Mouse (Mus musculus) ovary, postnatal 14 days (tissue): ENCODE measurements around the gene Ssu2.

Source experiments
- DNase-seq: peaks from one replicate; pipeline ENCODE4 v3.0.0; 2022; ENCODE audit warnings: low spot score

Gene Ssu2

DNA sequence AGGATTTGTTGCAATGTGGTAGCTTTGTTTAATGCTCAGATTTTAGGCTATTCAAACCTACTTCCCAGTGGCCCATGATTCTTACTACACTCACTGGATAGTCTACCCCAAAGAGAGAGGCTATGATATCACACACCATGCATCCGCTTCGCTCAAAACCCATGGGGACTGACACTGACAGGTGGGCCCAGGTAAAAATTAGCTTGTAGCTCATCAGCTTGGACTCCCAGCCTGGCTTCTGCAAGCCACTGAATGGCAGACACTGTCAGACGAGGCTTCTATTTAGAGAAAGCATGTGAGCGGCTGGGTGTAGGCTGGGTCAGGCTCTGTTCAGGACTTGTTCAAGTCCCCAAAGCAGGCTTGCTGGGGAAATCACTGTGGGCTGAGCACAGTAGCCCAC is 37.4 kb downstream of the Ssu2 start:
- DNase-seq, result no peak

DNA sequence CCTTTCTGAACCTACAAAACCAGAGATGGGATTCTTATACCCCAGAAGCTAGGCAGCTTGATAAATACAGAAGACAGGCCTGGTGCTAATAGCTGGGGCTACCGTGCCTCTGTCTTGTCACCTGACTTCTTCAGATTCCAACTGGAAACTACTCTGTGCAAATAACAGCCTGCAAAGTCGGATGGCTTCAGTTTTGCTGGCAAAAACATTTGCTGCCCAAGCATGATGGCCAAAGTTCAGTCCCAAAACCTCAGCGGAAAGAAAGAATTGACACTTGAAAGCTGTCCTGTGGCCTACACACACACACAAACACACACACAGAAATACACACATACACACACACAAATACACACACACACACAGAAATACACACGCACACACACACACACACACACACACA is 48.8 kb downstream of the Ssu2 start:
- DNase-seq, result no peak

DNA sequence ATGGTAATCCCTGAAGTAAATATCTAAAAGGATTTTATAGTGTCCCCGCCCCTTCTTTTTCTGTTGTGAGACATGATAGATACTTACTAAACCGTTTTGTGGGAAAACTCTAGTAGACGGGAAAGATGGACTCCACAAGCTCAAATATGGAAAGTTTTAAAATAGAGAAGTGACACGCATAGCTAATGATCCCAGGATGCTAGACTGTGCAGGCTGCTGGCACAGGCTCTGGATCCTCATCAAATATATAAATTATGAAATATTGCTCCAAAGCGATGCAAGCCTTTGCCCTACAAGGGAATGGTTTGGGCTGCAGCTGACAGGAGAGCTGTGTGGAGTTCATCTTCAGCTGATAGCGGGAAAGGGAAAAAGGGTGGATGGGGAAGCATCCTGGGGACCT is 50.2 kb downstream of the Ssu2 start:
- no peak for DNase-seq

DNA sequence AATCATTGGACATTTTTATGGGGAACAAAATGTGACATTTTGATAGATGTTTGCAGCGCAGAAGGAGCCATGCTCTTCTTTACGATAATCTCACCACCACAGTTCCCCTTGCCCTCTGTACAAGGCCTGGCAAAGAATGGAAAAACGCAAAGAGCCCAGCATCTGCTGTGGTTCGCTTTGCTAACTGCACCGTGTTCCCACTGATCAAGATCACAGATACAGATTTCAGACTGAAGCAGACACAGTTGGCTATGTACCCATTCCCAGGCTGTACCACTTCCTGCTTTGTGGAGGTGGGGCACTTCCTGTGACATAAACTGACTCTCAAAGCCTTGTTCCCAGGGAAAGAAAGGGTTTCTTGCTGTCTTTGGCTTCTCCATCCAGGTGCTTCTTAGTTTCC is 53.9 kb downstream of the Ssu2 start:
- DNase-seq, result no peak

DNA sequence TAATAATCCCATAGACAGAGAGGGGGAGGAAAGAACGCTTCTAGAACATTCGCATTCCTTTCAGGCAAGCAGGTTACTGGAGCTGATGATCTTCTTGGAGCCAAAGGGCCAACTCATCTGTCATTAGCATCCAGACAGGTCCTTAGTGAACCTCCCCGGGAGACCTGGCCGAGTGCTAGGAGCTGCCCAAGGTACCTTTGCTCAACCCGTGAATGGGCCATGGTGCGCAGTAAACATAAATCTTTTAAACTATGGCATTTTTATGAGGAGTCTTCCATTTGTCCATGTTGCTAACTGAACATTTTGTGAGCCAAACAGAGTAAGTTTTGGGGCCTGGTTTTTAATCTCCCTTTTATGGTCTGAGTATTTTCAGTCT is 56.6 kb downstream of the Ssu2 start:
- DNase-seq, result no peak

DNA sequence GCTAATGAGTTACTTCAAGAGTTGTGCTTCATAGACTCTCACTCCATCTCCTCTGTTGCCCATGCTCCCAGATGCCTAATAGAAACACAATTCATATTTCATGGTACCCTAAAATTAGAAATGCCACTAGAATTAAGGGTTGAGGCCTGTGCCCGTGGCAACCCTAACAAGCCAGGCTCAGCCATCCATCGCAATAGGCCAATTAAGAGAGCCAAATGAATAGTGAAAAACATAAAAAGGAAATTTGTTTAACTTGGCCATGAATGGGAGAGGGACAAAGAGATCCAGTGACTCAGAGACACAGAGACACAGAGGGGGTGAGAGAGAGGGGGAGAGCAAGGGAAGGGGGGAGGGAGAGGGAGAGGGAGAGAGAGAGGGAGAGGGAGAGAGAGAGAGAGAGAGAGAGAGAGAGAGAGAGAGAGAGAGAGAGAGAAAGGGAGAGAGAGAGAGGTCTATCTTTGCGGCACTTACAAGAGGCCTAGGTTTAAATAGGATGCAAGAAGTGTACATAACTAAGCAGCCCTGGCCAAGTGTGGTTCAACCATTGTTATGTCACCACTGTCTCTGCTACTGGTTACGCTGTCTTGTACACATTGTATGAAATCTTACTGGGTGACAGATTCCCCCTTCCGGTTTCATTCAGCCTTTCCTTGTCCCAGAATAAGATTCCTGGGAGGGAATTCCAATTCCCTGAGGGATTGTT is 57.2 kb downstream of the Ssu2 start:
- DNase-seq, result no peak

DNA sequence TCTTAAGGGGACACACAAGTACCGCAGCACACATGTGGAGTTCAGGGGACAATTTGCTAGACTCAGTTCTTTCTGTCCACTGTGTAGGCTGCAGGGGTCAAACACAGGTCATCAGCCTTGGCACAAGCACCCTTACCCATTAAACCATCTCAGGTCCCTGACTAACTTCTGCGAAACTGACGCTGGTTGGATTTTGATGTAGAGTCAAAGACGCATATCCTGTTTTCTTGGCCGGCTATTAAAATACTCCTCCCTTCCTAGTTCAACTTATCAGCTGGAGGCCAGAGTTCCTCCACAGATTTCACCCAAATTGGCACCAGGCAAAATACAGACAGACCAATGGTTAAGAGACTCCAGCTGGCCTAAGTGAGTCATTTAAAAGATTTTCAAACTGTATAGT is 60.0 kb downstream of the Ssu2 start:
- DNase-seq, result no peak

DNA sequence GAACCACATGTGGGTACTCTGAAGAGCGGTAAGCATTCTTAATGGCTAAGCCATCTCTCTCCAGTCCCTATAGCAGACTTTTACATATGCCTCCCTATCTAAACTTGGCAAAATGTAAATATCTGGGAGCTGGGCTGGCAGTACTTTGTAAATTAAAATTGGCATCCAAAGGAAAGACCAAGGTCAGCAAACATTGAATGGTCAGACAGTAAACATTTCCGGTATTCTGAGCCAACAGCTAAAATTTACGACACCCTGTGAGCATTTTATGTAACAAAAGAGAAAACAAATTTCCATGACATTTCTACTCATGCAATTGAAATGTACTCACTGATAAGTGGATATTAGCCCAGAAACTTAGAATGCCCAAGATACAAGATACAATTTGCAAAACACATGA is 62.6 kb downstream of the Ssu2 start:
- DNase-seq, result no peak

DNA sequence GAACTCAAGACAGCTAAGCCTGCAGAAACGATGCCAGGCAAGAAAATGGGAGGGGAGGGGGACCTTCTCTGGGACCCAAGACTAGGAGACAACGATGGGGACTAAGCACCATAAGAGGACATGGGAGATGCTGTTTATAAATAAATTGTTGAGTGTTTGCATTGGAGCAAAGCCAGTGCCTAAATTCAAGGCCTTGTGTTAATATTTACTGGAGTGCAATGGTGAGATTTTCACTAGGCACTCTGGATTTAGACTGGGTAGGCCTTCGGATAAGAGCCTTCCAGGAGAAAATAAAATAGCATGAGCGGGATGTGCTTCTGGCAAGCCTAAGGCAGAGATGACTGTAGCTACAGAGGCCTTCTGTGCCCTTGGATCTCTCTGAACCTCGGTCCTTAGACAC is 64.9 kb downstream of the Ssu2 start:
- no peak for DNase-seq

DNA sequence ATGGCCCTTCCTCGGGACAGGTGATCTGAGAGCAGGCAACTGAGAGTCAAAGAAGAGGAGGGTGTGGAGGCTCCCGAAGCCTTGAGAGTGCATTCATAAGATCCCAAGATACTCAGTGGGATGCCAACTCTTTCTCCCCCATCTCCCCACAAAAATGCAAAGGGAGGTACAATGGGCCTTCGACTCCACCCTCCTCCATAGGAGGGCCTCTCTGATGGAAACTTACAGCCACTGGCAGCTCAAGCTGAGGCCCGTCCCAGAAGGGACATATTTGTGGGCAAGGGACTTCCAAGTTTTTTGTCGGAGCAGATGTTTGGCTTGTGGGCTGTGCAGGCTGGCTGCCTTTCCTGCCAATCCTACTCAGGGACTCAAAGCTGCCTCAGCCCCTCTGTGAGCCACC is 67.1 kb downstream of the Ssu2 start:
- DNase-seq, result no peak

DNA sequence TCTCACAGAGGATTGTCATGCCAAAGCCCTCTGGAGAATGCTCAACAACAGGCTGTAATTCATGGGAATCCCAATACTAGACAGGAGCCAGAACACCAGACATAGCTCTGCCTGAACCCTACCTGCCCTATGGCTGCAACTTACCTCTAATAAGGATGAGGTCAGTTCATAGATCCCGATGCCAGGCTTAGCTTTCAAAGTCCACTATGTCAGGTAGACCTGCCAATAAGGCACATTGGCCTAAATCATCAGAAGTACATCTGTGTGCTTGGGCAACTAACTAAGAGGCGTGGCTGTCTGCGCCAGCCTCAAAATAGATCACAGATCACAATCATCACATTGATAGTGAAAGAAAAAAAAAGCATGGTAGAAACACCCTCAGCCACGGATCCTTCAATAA is 68.4 kb downstream of the Ssu2 start:
- no peak for DNase-seq

DNA sequence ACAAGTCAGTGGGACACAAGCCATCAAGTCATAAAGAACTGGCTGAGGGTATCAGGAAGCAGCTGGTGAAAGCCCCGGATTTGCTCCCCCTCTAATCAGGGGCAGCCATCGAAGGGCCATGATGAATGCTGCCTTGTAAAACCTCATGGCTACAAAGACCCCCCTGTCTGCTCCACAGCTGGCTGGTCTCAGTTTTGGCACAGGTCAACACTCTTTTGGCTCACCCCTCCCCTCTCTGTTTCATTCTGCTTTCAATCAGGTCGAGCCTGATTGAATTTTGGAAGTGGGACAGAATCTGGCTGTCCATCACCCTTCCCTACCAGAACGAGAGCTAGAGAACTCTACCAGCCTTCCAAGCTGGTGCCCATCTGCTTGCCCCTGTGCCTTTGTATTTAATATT is 76.4 kb downstream of the Ssu2 start:
- DNase-seq, result no peak

DNA sequence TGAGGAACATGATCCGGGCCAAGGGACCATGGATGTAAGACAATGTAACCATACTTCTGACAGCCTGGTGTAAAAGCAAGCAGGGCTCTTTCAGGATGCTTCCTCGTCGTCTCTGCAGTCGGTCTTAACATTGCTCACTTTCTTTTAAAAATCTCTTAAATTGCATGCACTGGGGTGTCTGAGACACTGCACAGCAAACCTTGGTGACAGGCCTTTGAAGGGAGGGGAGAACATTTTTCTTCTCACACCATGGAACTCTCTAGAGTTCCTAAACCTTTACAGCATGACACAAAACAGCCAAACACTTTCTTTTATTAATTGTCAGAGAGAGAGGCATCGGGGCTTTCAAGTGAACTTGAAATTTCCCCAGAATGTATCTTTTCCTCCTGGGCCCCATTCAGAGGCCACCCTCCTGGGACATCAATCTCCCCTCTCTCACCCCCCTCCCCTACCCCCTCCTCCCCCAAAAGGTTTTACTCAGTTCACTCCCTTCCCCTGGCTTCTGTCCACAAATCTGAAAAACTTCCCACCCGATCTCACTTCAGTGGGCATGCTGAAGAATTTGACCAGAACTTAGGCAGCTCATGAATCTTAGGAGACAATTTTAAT is 78.4 kb downstream of the Ssu2 start:
- no peak for DNase-seq
